Mouse (Mus musculus): ENCODE data around the gene Gnaq. TPM values are rescaled to one million over a fixed set of nuclear protein-coding genes. Genes with fewer than 3 reads are reported as not detected.

The Gnaq gene
- polyA plus RNA-seq, 1 experiment from 2014 or later: 4.0 TPM

- no peaks in the 10 kb centered on the region for H3K36me3 ChIP-seq
- no peak overlapping the region for H3K9ac ChIP-seq
- H3K4me2 ChIP-seq: no peak overlapping the region
- whole genome bisulfite sequencing (ENCODE audit: insufficient replicate concordance): 87% methylated on average over 3 of the region's 3 CpGs
- H3K4me1 ChIP-seq (replicated peaks): peaks cover 11% of the 10 kb centered on the region
- H3K27me3 ChIP-seq: no peaks in the 10 kb centered on the region
- no peak overlapping the region for H3K27ac ChIP-seq
- H3K4me3 ChIP-seq (replicated peaks): no peak overlapping the region
- ATAC-seq (ENCODE audit: low read depth): no peak
- DNase-seq: no peak
- H3K9me3 ChIP-seq (replicated peaks): no peaks in the 10 kb centered on the region
These were observed 191.6 kb downstream of the Gnaq start for GRCm38 (mm10) chr19:16324239-16324638.

GRCm38 (mm10) chr19:16325911-16326310, 193.3 kb downstream of the Gnaq start:
- WGBS (ENCODE audit: insufficient replicate concordance): 33% methylated on average over 8 of the region's 8 CpGs
- no peak for DNase-seq

GRCm38 (mm10) chr19:16327401-16328073, 194.9 kb downstream of the Gnaq start:
- H3K9me3 ChIP-seq (replicated peaks): no peaks in the 10 kb centered on the region
- DNase-seq (no peak), ATAC-seq (ENCODE audit: low read depth) (no peak)
- no peaks in the 10 kb centered on the region for H3K36me3 ChIP-seq
- no peak overlapping the region for H3K27ac ChIP-seq
- no peaks in the 10 kb centered on the region for H3K27me3 ChIP-seq
- H3K4me1 ChIP-seq (replicated peaks): peaks cover 11% of the 10 kb centered on the region
- 65% methylated on average over 10 of the region's 10 CpGs for WGBS (ENCODE audit: insufficient replicate concordance)
- H3K9ac ChIP-seq: no peak overlapping the region
- no peak overlapping the region for H3K4me2 ChIP-seq
- no peak overlapping the region for H3K4me3 ChIP-seq (replicated peaks)

More at GRCm38 (mm10) chr19:16325911-16326310, 193.3 kb downstream of the Gnaq start:
- Histone ChIP-seq H3K36me3 (no peaks in the 10 kb centered on the region), H3K4me3 (replicated peaks) (no peak overlapping the region), H3K9me3 (replicated peaks) (no peaks in the 10 kb centered on the region), H3K27me3 (no peaks in the 10 kb centered on the region), H3K4me1 (replicated peaks) (peaks cover 11% of the 10 kb centered on the region), H3K9ac (no peak overlapping the region), H3K4me2 (no peak overlapping the region), H3K27ac (no peak overlapping the region)
- no peak; the same call in 1 of the 2 replicates for ATAC-seq (ENCODE audit: low read depth)

- DNase-seq (no peak), ATAC-seq (ENCODE audit: low read depth) (no peak)
- H3K4me1 ChIP-seq (replicated peaks): peaks cover 11% of the 10 kb centered on the region
- H3K4me3 ChIP-seq (replicated peaks): no peak overlapping the region
- H3K27ac ChIP-seq: no peak overlapping the region
- no peak overlapping the region for H3K9ac ChIP-seq
- no peaks in the 10 kb centered on the region for H3K27me3 ChIP-seq
- no peaks in the 10 kb centered on the region for H3K9me3 ChIP-seq (replicated peaks)
- H3K4me2 ChIP-seq: no peak overlapping the region
- H3K36me3 ChIP-seq: no peaks in the 10 kb centered on the region
- WGBS (ENCODE audit: insufficient replicate concordance): 58% methylated on average over 7 of the region's 7 CpGs
These were observed 195.6 kb downstream of the Gnaq start for GRCm38 (mm10) chr19:16328074-16328850.

- no peaks in the 10 kb centered on the region for H3K27me3 ChIP-seq
- H3K36me3 ChIP-seq: no peaks in the 10 kb centered on the region
- ATAC-seq (ENCODE audit: low read depth): no peak
These were observed 196.4 kb downstream of the Gnaq start for GRCm38 (mm10) chr19:16329056-16329455.

GRCm38 (mm10) chr19:16329648-16330047, 197.0 kb downstream of the Gnaq start:
- no peak overlapping the region for H3K27ac ChIP-seq
- H3K4me3 ChIP-seq (replicated peaks): no peak overlapping the region
- ATAC-seq (ENCODE audit: low read depth) (no peak), DNase-seq (no peak)
- no peaks in the 10 kb centered on the region for H3K27me3 ChIP-seq
- H3K9ac ChIP-seq: no peak overlapping the region
- H3K4me1 ChIP-seq (replicated peaks): peaks cover 11% of the 10 kb centered on the region
- no peaks in the 10 kb centered on the region for H3K9me3 ChIP-seq (replicated peaks)
- H3K4me2 ChIP-seq: no peak overlapping the region
- H3K36me3 ChIP-seq: no peaks in the 10 kb centered on the region
- 80% methylated on average over 6 of the region's 6 CpGs for WGBS (ENCODE audit: insufficient replicate concordance)

More at GRCm38 (mm10) chr19:16329056-16329455, 196.4 kb downstream of the Gnaq start:
- Histone ChIP-seq H3K9ac (no peak overlapping the region), H3K4me1 (replicated peaks) (peaks cover 11% of the 10 kb centered on the region), H3K4me3 (replicated peaks) (no peak overlapping the region), H3K4me2 (no peak overlapping the region), H3K9me3 (replicated peaks) (no peaks in the 10 kb centered on the region), H3K27ac (no peak overlapping the region)
- no peak for DNase-seq

- DNase-seq: no peak
- Histone ChIP-seq H3K27ac (no peak overlapping the region), H3K36me3 (peaks cover under 1% of the 10 kb centered on the region; the same call in 1 of the 2 replicates), H3K9me3 (replicated peaks) (no peaks in the 10 kb centered on the region), H3K27me3 (no peaks in the 10 kb centered on the region), H3K4me3 (replicated peaks) (no peak overlapping the region), H3K4me1 (replicated peaks) (peaks cover 10% of the 10 kb centered on the region), H3K4me2 (no peak overlapping the region), H3K9ac (no peak overlapping the region)
- no peak for ATAC-seq (ENCODE audit: low read depth)
- WGBS (ENCODE audit: insufficient replicate concordance): 64% methylated on average over 7 of the region's 7 CpGs
These were observed 197.5 kb downstream of the Gnaq start for GRCm38 (mm10) chr19:16330161-16330560.

- Histone ChIP-seq H3K9ac (no peak overlapping the region), H3K27ac (no peak overlapping the region), H3K27me3 (no peaks in the 10 kb centered on the region), H3K36me3 (peaks cover 6% of the 10 kb centered on the region; the same call in 1 of the 2 replicates), H3K4me1 (replicated peaks) (peaks cover 5% of the 10 kb centered on the region; the same call in 1 of the 2 replicates), H3K9me3 (replicated peaks) (no peaks in the 10 kb centered on the region), H3K4me3 (replicated peaks) (no peak overlapping the region), H3K4me2 (no peak overlapping the region)
- no peak for DNase-seq
- no peak for ATAC-seq (ENCODE audit: low read depth)
- 74% methylated on average over 6 of the region's 6 CpGs for WGBS (ENCODE audit: insufficient replicate concordance)
These were observed 198.4 kb downstream of the Gnaq start for GRCm38 (mm10) chr19:16331047-16331446.

GRCm38 (mm10) chr19:16337866-16338530, 205.4 kb downstream of the Gnaq start:
- Histone ChIP-seq H3K4me1 (replicated peaks) (no peaks in the 10 kb centered on the region), H3K27me3 (no peaks in the 10 kb centered on the region), H3K9ac (no peak overlapping the region), H3K27ac (no peak overlapping the region), H3K36me3 (peaks cover 6% of the 10 kb centered on the region; the same call in 1 of the 2 replicates), H3K4me2 (no peak overlapping the region), H3K4me3 (replicated peaks) (no peak overlapping the region), H3K9me3 (replicated peaks) (no peaks in the 10 kb centered on the region)
- 73% methylated on average over 9 of the region's 9 CpGs for WGBS (ENCODE audit: insufficient replicate concordance)
- ATAC-seq (ENCODE audit: low read depth) (no peak), DNase-seq (no peak)

- 57% methylated on average over 4 of the region's 4 CpGs for WGBS (ENCODE audit: insufficient replicate concordance)
- ATAC-seq (ENCODE audit: low read depth) (no peak), DNase-seq (no peak)
- Histone ChIP-seq H3K27me3 (no peaks in the 10 kb centered on the region), H3K4me2 (no peak overlapping the region), H3K9ac (no peak overlapping the region), H3K4me1 (replicated peaks) (no peaks in the 10 kb centered on the region), H3K9me3 (replicated peaks) (no peaks in the 10 kb centered on the region), H3K27ac (no peak overlapping the region), H3K36me3 (peaks cover 6% of the 10 kb centered on the region; the same call in 1 of the 2 replicates), H3K4me3 (replicated peaks) (no peak overlapping the region)
These were observed 207.4 kb downstream of the Gnaq start for GRCm38 (mm10) chr19:16339954-16340586.

GRCm38 (mm10) chr19:16342702-16343101, 210.1 kb downstream of the Gnaq start:
- Histone ChIP-seq H3K27me3 (no peaks in the 10 kb centered on the region), H3K9ac (no peak overlapping the region), H3K9me3 (replicated peaks) (no peaks in the 10 kb centered on the region), H3K36me3 (no peaks in the 10 kb centered on the region), H3K27ac (no peak overlapping the region), H3K4me3 (replicated peaks) (no peak overlapping the region), H3K4me2 (no peak overlapping the region), H3K4me1 (replicated peaks) (no peaks in the 10 kb centered on the region)
- 53% methylated on average over 2 of the region's 2 CpGs for WGBS (ENCODE audit: insufficient replicate concordance)
- DNase-seq: no peak
- ATAC-seq (ENCODE audit: low read depth): no peak

All from liver, embryonic 13.5 days (tissue).